Mouse (Mus musculus): ENCODE results near the gene Rchy1. TPM values are rescaled to one million over a fixed set of nuclear protein-coding genes. Genes with fewer than 3 reads are reported as not detected.

Rchy1 gene
- polyA plus RNA-seq (2015; fragmentation: Nextera tagmentation; extraction: Ambion mirVana): 66.8 and 72.6 TPM in 2 replicates

- H3K9me3 ChIP-seq: no peaks in the 10 kb centered on the region
- H3K36me3 ChIP-seq: no peaks in the 10 kb centered on the region; the same call in 1 of the 2 replicates
- H3K4me2 ChIP-seq: peak within 1 kb of the TSS; percentile 52
- peak; percentile 98 for ATAC-seq (ENCODE audit: borderline replicate concordance, extremely low read depth, low FRiP score, low TSS enrichment)
- H3K27ac ChIP-seq: peak within 1 kb of the TSS; percentile 100
- peak within 1 kb of the TSS; percentile 80 for H3K4me3 ChIP-seq
- no peaks in the 10 kb centered on the region for H3K27me3 ChIP-seq
- peaks cover 19% of the 10 kb centered on the region for H3K4me1 ChIP-seq
- peak within 1 kb of the TSS; percentile 72 for H3K9ac ChIP-seq
- under 1% methylated on average over 65 of the region's 65 CpGs for WGBS
Observed at GRCm38 (mm10) chr5:91962639-91963440, at the start of gene Rchy1. TSS of gene Rchy1 (minus strand) at chr5:91963068.

GRCm38 (mm10) chr5:92011756-92012155, 48.9 kb upstream of the Rchy1 start:
- ATAC-seq (ENCODE audit: borderline replicate concordance, extremely low read depth, low FRiP score, low TSS enrichment): no peak
- Histone ChIP-seq H3K36me3 (no peaks in the 10 kb centered on the region), H3K9ac (no peak overlapping the region), H3K27ac (no peak overlapping the region), H3K4me2 (no peak overlapping the region), H3K27me3 (no peaks in the 10 kb centered on the region), H3K4me3 (no peak overlapping the region), H3K9me3 (no peaks in the 10 kb centered on the region), H3K4me1 (no peaks in the 10 kb centered on the region)
- WGBS: 53% methylated on average over 7 of the region's 7 CpGs

GRCm38 (mm10) chr5:92009827-92010226, 47.0 kb upstream of the Rchy1 start:
- 23% methylated on average over 2 of the region's 2 CpGs for WGBS
- no peak for ATAC-seq (ENCODE audit: borderline replicate concordance, extremely low read depth, low FRiP score, low TSS enrichment)
- no peak overlapping the region for H3K27ac ChIP-seq
- no peak overlapping the region for H3K4me2 ChIP-seq
- H3K36me3 ChIP-seq: no peaks in the 10 kb centered on the region
- H3K9ac ChIP-seq: no peak overlapping the region
- H3K9me3 ChIP-seq: no peaks in the 10 kb centered on the region
- H3K4me1 ChIP-seq: no peaks in the 10 kb centered on the region
- H3K4me3 ChIP-seq: no peak overlapping the region
- H3K27me3 ChIP-seq: no peaks in the 10 kb centered on the region

GRCm38 (mm10) chr5:92003011-92003410, 40.1 kb upstream of the Rchy1 start:
- Histone ChIP-seq H3K9ac (no peak overlapping the region), H3K27me3 (no peaks in the 10 kb centered on the region), H3K4me1 (no peaks in the 10 kb centered on the region), H3K4me2 (no peak overlapping the region), H3K36me3 (no peaks in the 10 kb centered on the region), H3K9me3 (0 out of 2 replicates have a peak, but pooled peaks cover 6% of the 10 kb centered on the region), H3K4me3 (no peak overlapping the region), H3K27ac (no peak overlapping the region)
- no peak for ATAC-seq (ENCODE audit: borderline replicate concordance, extremely low read depth, low FRiP score, low TSS enrichment)
- 69% methylated on average over 2 of the region's 2 CpGs for WGBS

- WGBS: 41% methylated on average over 2 of the region's 2 CpGs
- H3K27ac ChIP-seq: no peak overlapping the region
- H3K36me3 ChIP-seq: no peaks in the 10 kb centered on the region
- no peaks in the 10 kb centered on the region for H3K4me1 ChIP-seq
- no peak overlapping the region for H3K9ac ChIP-seq
- no peak for ATAC-seq (ENCODE audit: borderline replicate concordance, extremely low read depth, low FRiP score, low TSS enrichment)
- H3K4me2 ChIP-seq: no peak overlapping the region
- no peak overlapping the region for H3K4me3 ChIP-seq
- no peaks in the 10 kb centered on the region for H3K27me3 ChIP-seq
- H3K9me3 ChIP-seq: 0 out of 2 replicates have a peak, but pooled peaks cover 6% of the 10 kb centered on the region
Observed at GRCm38 (mm10) chr5:92000770-92001169, 37.9 kb upstream of the Rchy1 start.

GRCm38 (mm10) chr5:91994546-91994945, 31.7 kb upstream of the Rchy1 start:
- 55% methylated on average over 13 of the region's 13 CpGs for WGBS
- ATAC-seq (ENCODE audit: borderline replicate concordance, extremely low read depth, low FRiP score, low TSS enrichment): no peak
- no peak overlapping the region for H3K4me2 ChIP-seq

GRCm38 (mm10) chr5:91993061-91993460, 30.2 kb upstream of the Rchy1 start:
- H3K9ac ChIP-seq: no peak overlapping the region
- WGBS: 78% methylated on average over 2 of the region's 2 CpGs
- H3K4me3 ChIP-seq: no peak overlapping the region
- no peaks in the 10 kb centered on the region for H3K36me3 ChIP-seq
- no peak overlapping the region for H3K4me2 ChIP-seq
- no peak for ATAC-seq (ENCODE audit: borderline replicate concordance, extremely low read depth, low FRiP score, low TSS enrichment)
- no peak overlapping the region for H3K27ac ChIP-seq
- no peaks in the 10 kb centered on the region for H3K9me3 ChIP-seq
- H3K27me3 ChIP-seq: no peaks in the 10 kb centered on the region
- no peaks in the 10 kb centered on the region for H3K4me1 ChIP-seq

More at GRCm38 (mm10) chr5:91994546-91994945, 31.7 kb upstream of the Rchy1 start:
- Histone ChIP-seq H3K9ac (no peak overlapping the region), H3K9me3 (0 out of 2 replicates have a peak, but pooled peaks cover 6% of the 10 kb centered on the region), H3K4me3 (no peak overlapping the region), H3K4me1 (no peaks in the 10 kb centered on the region), H3K27ac (no peak overlapping the region), H3K36me3 (no peaks in the 10 kb centered on the region), H3K27me3 (no peaks in the 10 kb centered on the region)

- Histone ChIP-seq H3K4me2 (no peak overlapping the region), H3K4me1 (no peaks in the 10 kb centered on the region), H3K9me3 (no peaks in the 10 kb centered on the region), H3K27ac (no peak overlapping the region), H3K27me3 (no peaks in the 10 kb centered on the region), H3K36me3 (no peaks in the 10 kb centered on the region), H3K9ac (no peak overlapping the region), H3K4me3 (no peak overlapping the region)
- 62% methylated on average over 6 of the region's 6 CpGs for WGBS
- ATAC-seq (ENCODE audit: borderline replicate concordance, extremely low read depth, low FRiP score, low TSS enrichment): no peak
Observed at GRCm38 (mm10) chr5:91991191-91991937, 28.5 kb upstream of the Rchy1 start.

- H3K27me3 ChIP-seq: no peaks in the 10 kb centered on the region
- H3K4me2 ChIP-seq: no peak overlapping the region
- no peaks in the 10 kb centered on the region for H3K4me1 ChIP-seq
- no peak overlapping the region for H3K4me3 ChIP-seq
- H3K9me3 ChIP-seq: no peaks in the 10 kb centered on the region
- no peaks in the 10 kb centered on the region for H3K36me3 ChIP-seq
- no peak overlapping the region for H3K27ac ChIP-seq
- ATAC-seq (ENCODE audit: borderline replicate concordance, extremely low read depth, low FRiP score, low TSS enrichment): no peak
- no peak overlapping the region for H3K9ac ChIP-seq
- 80% methylated on average over 9 of the region's 9 CpGs for WGBS
Observed at GRCm38 (mm10) chr5:91989261-91989660, 26.4 kb upstream of the Rchy1 start.

- ATAC-seq (ENCODE audit: borderline replicate concordance, extremely low read depth, low FRiP score, low TSS enrichment): no peak
- Histone ChIP-seq H3K9me3 (no peaks in the 10 kb centered on the region), H3K4me3 (no peak overlapping the region), H3K4me1 (no peaks in the 10 kb centered on the region), H3K9ac (no peak overlapping the region), H3K36me3 (no peaks in the 10 kb centered on the region), H3K27me3 (no peaks in the 10 kb centered on the region), H3K4me2 (no peak overlapping the region), H3K27ac (no peak overlapping the region)
- WGBS: 73% methylated on average over 2 of the region's 2 CpGs
Observed at GRCm38 (mm10) chr5:91987799-91988198, 24.9 kb upstream of the Rchy1 start.

GRCm38 (mm10) chr5:91987236-91987635, 24.4 kb upstream of the Rchy1 start, which contains the start of gene Odaph:
TSS of gene Odaph (plus strand) at chr5:91987475.
- 67% methylated on average over 4 of the region's 4 CpGs for WGBS
- no peak within 1 kb of the TSS for H3K27ac ChIP-seq
- H3K4me2 ChIP-seq: no peak within 1 kb of the TSS
- H3K36me3 ChIP-seq: no peaks in the 10 kb centered on the region
- H3K4me3 ChIP-seq: no peak within 1 kb of the TSS
- H3K4me1 ChIP-seq: no peaks in the 10 kb centered on the region
- no peak for ATAC-seq (ENCODE audit: borderline replicate concordance, extremely low read depth, low FRiP score, low TSS enrichment)
- H3K9ac ChIP-seq: no peak within 1 kb of the TSS
- H3K9me3 ChIP-seq: no peaks in the 10 kb centered on the region
- H3K27me3 ChIP-seq: no peaks in the 10 kb centered on the region

- no peak overlapping the region for H3K27ac ChIP-seq
- no peak overlapping the region for H3K4me2 ChIP-seq
- ATAC-seq (ENCODE audit: borderline replicate concordance, extremely low read depth, low FRiP score, low TSS enrichment): no peak
- H3K4me1 ChIP-seq: no peaks in the 10 kb centered on the region
- no peaks in the 10 kb centered on the region for H3K27me3 ChIP-seq
- no peaks in the 10 kb centered on the region for H3K36me3 ChIP-seq
- no peaks in the 10 kb centered on the region for H3K9me3 ChIP-seq
- H3K4me3 ChIP-seq: no peak overlapping the region
- no peak overlapping the region for H3K9ac ChIP-seq
- 67% methylated on average over 2 of the region's 2 CpGs for WGBS
Observed at GRCm38 (mm10) chr5:91985721-91986120, 22.9 kb upstream of the Rchy1 start.

Data from lung, embryonic 15.5 days (tissue).